Mouse (Mus musculus): ENCODE measurements around the gene Tymp.

Tymp gene

GRCm38 (mm10) chr15:89373762-89374248, 3.0 kb downstream of the Tymp start, which contains the start of gene Sco2:
Gene Sco2 (minus strand): TSS chr15:89373846.
- peak; percentile 92 for DNase-seq (ENCODE audit: low spot score)

GRCm38 (mm10) chr15:89373027-89373761, 3.6 kb downstream of the Tymp start:
- DNase-seq (ENCODE audit: low spot score), result peak; percentile 67

GRCm38 (mm10) chr15:89372536-89372935, 4.3 kb downstream of the Tymp start:
- DNase-seq (ENCODE audit: low spot score), result no peak

GRCm38 (mm10) chr15:89372068-89372467, 4.8 kb downstream of the Tymp start:
- DNase-seq (ENCODE audit: low spot score), result no peak

GRCm38 (mm10) chr15:89365141-89365551, 11.7 kb downstream of the Tymp start:
- no peak for DNase-seq (ENCODE audit: low spot score)

- DNase-seq (ENCODE audit: low spot score), result no peak
These were observed 13.8 kb downstream of the Tymp start for GRCm38 (mm10) chr15:89363051-89363450.

- DNase-seq (ENCODE audit: low spot score), result no peak
These were observed 18.1 kb downstream of the Tymp start for GRCm38 (mm10) chr15:89358784-89359183.

GRCm38 (mm10) chr15:89356372-89356771, 20.5 kb downstream of the Tymp start:
- DNase-seq (ENCODE audit: low spot score), result no peak

- DNase-seq (ENCODE audit: low spot score), result peak; percentile 82
These were observed 21.3 kb downstream of the Tymp start, which contains the start of the genes Lmf2 and Ncaph2 for GRCm38 (mm10) chr15:89355241-89356187. Gene Lmf2 (minus strand): TSS chr15:89355659. Gene Ncaph2 (plus strand): TSS chr15:89355719.

- no peak for DNase-seq (ENCODE audit: low spot score)
These were observed 22.4 kb downstream of the Tymp start for GRCm38 (mm10) chr15:89354455-89354854.

- DNase-seq (ENCODE audit: low spot score), result no peak
These were observed 23.0 kb downstream of the Tymp start for GRCm38 (mm10) chr15:89353837-89354236.

- no peak for DNase-seq (ENCODE audit: low spot score)
These were observed 24.0 kb downstream of the Tymp start for GRCm38 (mm10) chr15:89352795-89353194.

GRCm38 (mm10) chr15:89352054-89352453, 24.8 kb downstream of the Tymp start:
- no peak for DNase-seq (ENCODE audit: low spot score)

- no peak for DNase-seq (ENCODE audit: low spot score)
These were observed 25.5 kb downstream of the Tymp start for GRCm38 (mm10) chr15:89351302-89351701.

GRCm38 (mm10) chr15:89350447-89350846, 26.4 kb downstream of the Tymp start:
- DNase-seq (ENCODE audit: low spot score), result no peak

- DNase-seq (ENCODE audit: low spot score), result no peak
These were observed 33.5 kb downstream of the Tymp start for GRCm38 (mm10) chr15:89343325-89343724.

GRCm38 (mm10) chr15:89341678-89342077, 35.2 kb downstream of the Tymp start:
- DNase-seq (ENCODE audit: low spot score), result no peak

GRCm38 (mm10) chr15:89340136-89340535, 36.7 kb downstream of the Tymp start:
- no peak for DNase-seq (ENCODE audit: low spot score)

- no peak for DNase-seq (ENCODE audit: low spot score)
These were observed 37.1 kb downstream of the Tymp start for GRCm38 (mm10) chr15:89339696-89340095.

- no peak for DNase-seq (ENCODE audit: low spot score)
These were observed 40.4 kb downstream of the Tymp start for GRCm38 (mm10) chr15:89336422-89336821.

- DNase-seq (ENCODE audit: low spot score), result no peak
These were observed 41.9 kb downstream of the Tymp start for GRCm38 (mm10) chr15:89334774-89335537.

- no peak for DNase-seq (ENCODE audit: low spot score)
These were observed 42.6 kb downstream of the Tymp start, which contains the start of gene Miox for GRCm38 (mm10) chr15:89334271-89334670. Gene Miox (plus strand): TSS chr15:89334398.

All from ovary, postnatal 10 days (tissue).